Mouse (Mus musculus): ENCODE data around the gene Stk39.

DNA sequence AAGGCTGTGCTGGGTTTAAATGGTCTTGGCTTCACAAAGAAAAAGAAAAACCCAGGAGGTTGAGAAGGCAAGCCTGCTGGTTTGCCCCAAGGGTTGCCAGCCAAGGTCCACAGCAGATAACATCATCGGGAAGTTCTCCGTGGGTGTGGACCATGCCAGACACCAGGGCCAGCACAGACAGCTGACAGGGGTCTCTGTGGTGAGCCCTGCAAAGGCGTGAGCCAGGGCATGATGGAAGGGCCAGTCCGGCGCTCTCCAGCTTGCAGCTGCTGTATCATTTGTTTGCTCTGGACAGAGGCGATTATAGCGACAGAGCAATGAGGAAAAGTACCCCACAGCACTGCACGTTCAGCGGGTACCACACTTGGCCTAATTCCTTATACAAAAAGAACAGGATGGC lies 126.8 kb downstream of the Stk39 start:
- TF ChIP-seq TAL1 (IDR thresholded peaks at IDR 0.05; ENCODE audit: low read length) (no peak), GATA1 (IDR thresholded peaks at IDR 0.05; ENCODE audit: low read length) (no peak)

Data from erythroblast, embryonic 14.5 days (primary cell).